Mouse (Mus musculus) midbrain, postnatal 0 days (tissue): ENCODE data around the gene Znrf2. TPM values are rescaled to one million over a fixed set of nuclear protein-coding genes. Genes with fewer than 3 reads are reported as not detected.

Source experiments
- ATAC-seq: fragments of 200-750 bp; cut with Nextera tagmentation; 2 replicates; pipeline ENCODE4 v1.8.0; 2017; ENCODE audit warnings: moderate number of reproducible peaks, mild to moderate bottlenecking, moderate TSS enrichment, moderate library complexity; ENCODE audit not compliant: low FRiP score
- DNase-seq: peaks from one replicate; pipeline ENCODE4 v3.0.0-alpha.2; 2015; ENCODE audit warnings: low spot score
- H3K27ac ChIP-seq: fragments of 300-500 bp; sonication (generic); 2 replicates; pipeline ENCODE4 v1.5.1; 2014; ENCODE audit warnings: low read depth, mild to moderate bottlenecking, low read length, mixed read lengths
- H3K27me3 ChIP-seq: fragments of 300-500 bp; sonication (generic); 2 replicates; pipeline ENCODE4 v1.6.1; 2014; ENCODE audit warnings: low read length, control low read depth, mixed read lengths; ENCODE audit not compliant: insufficient read depth
- H3K36me3 ChIP-seq: fragments of 300-500 bp; sonication (generic); 2 replicates; pipeline ENCODE4 v1.6.1; 2014; ENCODE audit warnings: low read length, control low read depth, mixed read lengths; ENCODE audit not compliant: insufficient read depth
- H3K4me1 ChIP-seq: fragments of 300-500 bp; sonication (generic); 2 replicates; pipeline ENCODE4 v1.6.1; 2014; ENCODE audit warnings: mild to moderate bottlenecking, control low read depth, antibody characterized with exemption, low read length, mixed read lengths; ENCODE audit not compliant: insufficient read depth
- H3K4me2 ChIP-seq: fragments of 300-500 bp; sonication (generic); 2 replicates; pipeline ENCODE4 v1.6.1; 2014; ENCODE audit warnings: low read depth, mild to moderate bottlenecking, low read length, mixed read lengths; ENCODE audit not compliant: poor library complexity, severe bottlenecking
- H3K4me3 ChIP-seq: fragments of 300-500 bp; sonication (generic); 2 replicates; pipeline ENCODE4 v1.5.1; 2014; ENCODE audit warnings: low read depth, mild to moderate bottlenecking, low read length, moderate library complexity
- H3K9ac ChIP-seq: fragments of 300-500 bp; sonication (generic); replicated peaks from 2 replicates; pipeline ENCODE4 v1.6.1; 2014; ENCODE audit warnings: mild to moderate bottlenecking, low read length, moderate library complexity, mixed read lengths; ENCODE audit not compliant: poor library complexity, severe bottlenecking
- H3K9me3 ChIP-seq: fragments of 300-500 bp; sonication (generic); 2 replicates; pipeline ENCODE4 v1.6.1; 2016; ENCODE audit warnings: low read length, control low read depth
- CTCF ChIP-seq: IDR thresholded peaks from 2 replicates; pipeline ENCODE4 v1.5.1; 2016; ENCODE audit warnings: antibody characterized with exemption, mild to moderate bottlenecking
- WGBS: fragments of 180-500 bp; shearing (Covaris S2); extraction: QIAGEN DNeasy Blood & Tissue Kit; methylation state at CpG from one replicate; pipeline ENCODE4 v1.1.7; 2014; 5-methylcytosine and 5-hydroxymethylcytosine counted together
- polyA plus RNA-seq: library from polyadenylated mRNA; unstranded; fragments of >200 nt; fragmentation: Nextera tagmentation; extraction: Ambion mirVana; gene quantifications from 2 replicates; pipeline ENCODE4 v1.2.1, GENCODE M21; 2015
- total RNA-seq: library from RNA; depleted of rRNA; stranded (reverse); fragments of >200 nt; gene quantifications from 2 replicates; pipeline ENCODE4 v1.2.3, GENCODE M21; 2014

The Znrf2 gene
- total and polyA plus RNA-seq, 2 experiments from 2014 or later, result 6.5 to 32.8 TPM

DNA sequence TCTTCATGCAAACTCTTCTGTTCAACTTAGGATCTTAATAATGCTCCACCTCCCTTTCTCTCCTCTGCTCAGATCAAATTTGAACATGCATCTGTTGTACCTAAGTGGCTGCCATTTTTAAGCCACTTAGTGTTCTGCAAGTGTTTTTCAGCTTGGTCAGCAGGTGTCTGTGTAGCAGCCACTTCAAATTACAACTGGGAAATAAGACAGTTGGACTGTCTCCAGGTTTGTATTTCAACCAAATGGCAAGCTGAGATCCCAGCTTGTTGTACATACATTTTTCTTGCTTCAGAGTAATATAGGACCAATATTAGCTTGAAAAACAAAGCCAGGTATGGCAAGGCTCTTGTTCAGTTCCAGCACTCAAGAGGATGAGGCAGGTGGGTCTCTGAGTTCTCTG is 61.8 kb downstream of the Znrf2 start:
- ATAC-seq (no peak), DNase-seq (no peak)
- peaks cover 3% of the 10 kb centered on the region; the same call in 1 of the 2 replicates for H3K36me3 ChIP-seq
- no peak for TF ChIP-seq CTCF
- H3K4me3 ChIP-seq, result no peak overlapping the region
- H3K4me2 ChIP-seq, result no peak overlapping the region
- no peaks in the 10 kb centered on the region for H3K27me3 ChIP-seq
- no peaks in the 10 kb centered on the region for H3K9me3 ChIP-seq
- no peaks in the 10 kb centered on the region for H3K4me1 ChIP-seq
- no peak overlapping the region for H3K9ac ChIP-seq
- H3K27ac ChIP-seq, result no peak overlapping the region

DNA sequence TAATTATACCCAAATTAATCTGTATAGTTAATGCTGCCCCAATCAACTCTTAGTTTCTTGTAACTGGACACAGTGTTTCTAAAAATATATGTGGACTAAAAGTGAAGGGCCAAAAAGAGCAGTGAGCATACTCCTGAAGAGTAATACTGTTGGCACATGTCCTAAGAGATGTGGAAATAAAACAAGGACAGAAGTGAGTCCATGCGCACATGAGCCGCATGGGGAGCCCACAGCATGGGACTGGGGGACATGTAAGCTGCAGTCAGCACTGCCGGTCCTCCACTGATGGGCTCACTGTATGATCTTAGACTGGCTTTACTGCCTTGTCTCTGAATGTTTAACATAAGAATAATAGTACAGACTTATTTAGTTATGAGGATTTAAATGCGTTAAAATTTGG is 63.4 kb downstream of the Znrf2 start:
- Histone ChIP-seq H3K27me3 (no peaks in the 10 kb centered on the region), H3K4me1 (no peaks in the 10 kb centered on the region), H3K9me3 (no peaks in the 10 kb centered on the region), H3K36me3 (peaks cover 3% of the 10 kb centered on the region; the same call in 1 of the 2 replicates), H3K27ac (no peak overlapping the region), H3K4me2 (no peak overlapping the region), H3K4me3 (no peak overlapping the region), H3K9ac (no peak overlapping the region)
- no peak for TF ChIP-seq CTCF
- 88% methylated on average over 4 of the region's 4 CpGs for WGBS
- DNase-seq, result no peak
- ATAC-seq, result no peak

DNA sequence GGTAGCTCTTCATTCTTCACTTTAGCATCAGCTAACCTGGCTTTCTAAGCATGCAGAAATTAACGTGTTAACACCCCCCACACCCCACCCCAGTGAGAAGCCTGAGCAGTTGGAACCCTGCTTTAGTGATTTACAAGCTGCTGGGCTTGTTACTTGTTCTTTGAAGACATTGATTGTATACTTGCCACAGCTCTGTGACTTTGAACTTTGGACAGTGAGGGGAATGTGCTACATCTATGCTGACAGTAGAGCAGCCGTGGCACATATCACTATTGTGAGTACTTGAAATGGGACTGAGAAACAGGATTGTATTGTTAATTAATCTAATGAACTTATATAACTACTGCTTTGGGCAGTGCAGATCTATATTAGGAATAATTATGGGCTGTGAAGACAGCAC is 66.7 kb downstream of the Znrf2 start:
- H3K9me3 ChIP-seq, result no peaks in the 10 kb centered on the region
- no peak overlapping the region for H3K4me3 ChIP-seq
- H3K27me3 ChIP-seq, result no peaks in the 10 kb centered on the region
- 80% methylated on average over 2 of the region's 2 CpGs for WGBS
- H3K27ac ChIP-seq, result no peak overlapping the region
- H3K4me2 ChIP-seq, result no peak overlapping the region
- ATAC-seq (no peak), DNase-seq (no peak)
- no peaks in the 10 kb centered on the region for H3K4me1 ChIP-seq
- no peak for TF ChIP-seq CTCF
- H3K36me3 ChIP-seq, result peaks cover 3% of the 10 kb centered on the region; the same call in 1 of the 2 replicates
- H3K9ac ChIP-seq, result no peak overlapping the region

DNA sequence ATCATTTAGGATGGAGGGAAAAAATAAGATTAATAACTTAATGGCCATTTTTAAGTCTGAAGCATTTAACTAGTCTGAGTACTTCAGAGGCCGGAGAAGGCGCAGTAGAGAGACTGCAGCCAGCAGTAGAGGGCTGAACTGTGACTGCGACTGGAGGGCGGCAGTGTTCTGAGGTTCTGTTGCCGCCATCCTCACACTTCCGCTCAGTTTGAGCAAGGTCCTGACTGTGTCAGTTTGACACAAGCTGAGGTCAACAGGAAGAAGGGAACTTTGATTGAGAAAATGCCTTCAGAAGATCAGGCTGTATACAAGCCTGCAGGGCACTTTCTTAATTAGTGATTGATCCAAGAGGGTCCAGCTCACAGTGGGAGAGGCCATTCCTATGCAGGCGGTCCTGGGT is 69.5 kb downstream of the Znrf2 start:
- no peaks in the 10 kb centered on the region for H3K9me3 ChIP-seq
- 83% methylated on average over 7 of the region's 7 CpGs for WGBS
- H3K4me1 ChIP-seq, result no peaks in the 10 kb centered on the region
- no peaks in the 10 kb centered on the region for H3K36me3 ChIP-seq
- no peak overlapping the region for H3K4me2 ChIP-seq
- H3K27me3 ChIP-seq, result no peaks in the 10 kb centered on the region
- H3K4me3 ChIP-seq, result no peak overlapping the region
- DNase-seq, result no peak
- TF ChIP-seq CTCF, result no peak
- ATAC-seq, result no peak
- H3K9ac ChIP-seq, result no peak overlapping the region
- H3K27ac ChIP-seq, result no peak overlapping the region

DNA sequence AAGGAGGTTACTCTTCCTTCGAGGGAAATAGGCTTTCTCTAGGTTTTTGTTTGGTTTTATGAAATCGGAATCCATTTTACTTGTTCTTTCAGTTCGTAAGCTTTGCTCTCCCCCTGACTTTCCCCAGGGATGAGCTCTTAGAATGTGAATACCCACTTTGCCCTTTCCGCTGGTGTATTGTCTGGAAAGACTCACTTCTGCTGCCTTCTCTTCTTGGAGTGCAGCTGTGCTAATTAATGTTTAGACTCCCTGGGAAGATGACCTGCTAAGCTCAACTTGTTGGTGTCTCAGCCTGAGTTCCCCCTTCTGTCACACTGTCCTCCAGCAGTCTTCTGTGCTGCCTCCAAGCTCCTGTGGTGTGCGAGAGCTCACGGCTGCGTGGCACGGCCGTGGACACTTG is 73.5 kb downstream of the Znrf2 start:
- Histone ChIP-seq H3K36me3 (no peaks in the 10 kb centered on the region), H3K9ac (no peak overlapping the region), H3K4me1 (no peaks in the 10 kb centered on the region), H3K27me3 (no peaks in the 10 kb centered on the region), H3K9me3 (no peaks in the 10 kb centered on the region), H3K4me2 (no peak overlapping the region), H3K27ac (no peak overlapping the region), H3K4me3 (no peak overlapping the region)
- 45% methylated on average over 9 of the region's 9 CpGs for WGBS
- TF ChIP-seq CTCF, result no peak
- ATAC-seq, result no peak
- DNase-seq, result no peak

DNA sequence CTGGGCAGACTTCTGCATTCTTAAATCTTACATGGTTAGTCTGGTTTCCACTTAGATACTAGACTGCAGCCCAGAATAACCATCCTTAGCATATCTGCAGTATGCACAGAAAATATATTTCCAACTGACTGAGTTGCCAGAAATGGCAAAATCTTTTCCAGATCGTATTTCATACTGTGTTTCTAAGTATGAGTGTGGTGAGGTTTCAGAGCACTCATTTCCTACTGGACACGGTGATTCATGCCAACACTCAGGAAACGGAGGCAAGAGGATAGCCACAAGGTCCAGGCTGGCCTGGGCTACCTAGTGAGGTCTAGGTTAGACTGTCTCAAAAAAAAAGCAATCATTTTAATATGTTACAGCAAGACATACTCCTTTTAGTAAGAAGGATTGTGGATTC is 74.7 kb downstream of the Znrf2 start:
- ATAC-seq (no peak), DNase-seq (no peak)
- no peak for TF ChIP-seq CTCF
- Histone ChIP-seq H3K4me3 (no peak overlapping the region), H3K4me2 (no peak overlapping the region), H3K4me1 (no peaks in the 10 kb centered on the region), H3K27me3 (no peaks in the 10 kb centered on the region), H3K27ac (no peak overlapping the region), H3K36me3 (no peaks in the 10 kb centered on the region), H3K9ac (no peak overlapping the region), H3K9me3 (no peaks in the 10 kb centered on the region)
- WGBS, result 92% methylated on average over 3 of the region's 3 CpGs

DNA sequence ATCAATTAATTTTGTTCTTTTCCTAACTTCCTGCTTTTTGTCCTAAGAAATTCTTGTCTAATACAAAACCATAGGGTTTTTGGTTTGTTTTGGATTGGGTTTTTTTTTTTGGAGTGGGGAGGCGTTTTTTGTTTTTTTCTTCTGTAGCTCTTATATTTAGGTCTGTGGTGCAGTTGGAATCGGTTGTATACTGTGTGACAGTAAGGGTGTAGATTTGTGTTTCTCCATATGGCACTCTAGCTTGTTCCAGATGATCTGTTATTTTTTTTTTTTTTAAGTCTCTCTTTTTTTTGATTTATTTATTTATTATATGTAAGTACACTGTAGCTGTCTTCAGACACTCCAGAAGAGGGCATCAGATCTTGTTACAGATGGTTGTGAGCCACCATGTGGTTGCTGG is 83.5 kb downstream of the Znrf2 start:
- no peak for DNase-seq
- ATAC-seq, result no peak
- 93% methylated on average over 2 of the region's 2 CpGs for WGBS
- no peak for TF ChIP-seq CTCF
- Histone ChIP-seq H3K9ac (no peak overlapping the region), H3K27me3 (no peaks in the 10 kb centered on the region), H3K36me3 (no peaks in the 10 kb centered on the region), H3K4me2 (no peak overlapping the region), H3K27ac (no peak overlapping the region), H3K4me3 (no peak overlapping the region), H3K4me1 (no peaks in the 10 kb centered on the region), H3K9me3 (no peaks in the 10 kb centered on the region)
